Mouse (Mus musculus) ES-Bruce4 (cell line): ENCODE data around the gene Urgcp.

ENCODE experiments used
- CTCF ChIP-seq: IDR thresholded peaks from one replicate; pipeline ENCODE4 v1.8.1; 2011; ENCODE audit warnings: low read depth, low read length
- EP300 ChIP-seq: IDR thresholded peaks from 2 replicates; pipeline ENCODE4 v1.6.1; 2011; ENCODE audit warnings: low read depth, low read length; ENCODE audit not compliant: insufficient read depth
- POLR2A ChIP-seq: IDR thresholded peaks from one replicate; pipeline ENCODE4 v1.8.1; 2011; ENCODE audit warnings: low read length; ENCODE audit not compliant: insufficient read depth

DNA sequence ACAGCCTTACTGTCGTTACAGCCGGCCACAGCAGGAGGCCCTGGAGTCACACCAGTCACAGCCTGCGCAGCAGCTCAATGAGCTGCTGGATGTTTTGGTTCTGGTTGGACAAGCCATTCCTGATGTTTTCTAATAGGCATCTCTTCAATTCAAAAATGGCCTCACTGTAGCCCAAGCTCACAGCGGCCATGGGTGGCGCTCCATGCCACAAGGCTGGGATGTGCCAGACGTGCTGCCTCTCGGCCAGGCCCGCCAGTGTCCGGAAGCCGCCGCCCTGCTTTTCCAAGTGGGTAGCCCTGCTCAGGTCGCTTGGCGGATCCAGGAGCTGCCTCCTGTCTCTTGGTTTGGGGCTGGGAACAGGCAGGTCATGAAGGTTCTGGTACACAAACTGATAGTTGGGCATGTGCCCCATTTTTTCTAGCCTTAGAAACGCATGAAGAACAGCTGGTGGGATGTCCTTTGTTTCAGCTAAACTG, 46.5 kb downstream of the Urgcp start, which contains the start of gene Mrps24:
- TF ChIP-seq POLR2A (no peak), CTCF (no peak), EP300 (no peak)
